Mouse (Mus musculus) embryonic facial prominence, embryonic 14.5 days (tissue): ENCODE measurements around the gene Arhgef16. TPM values are rescaled to one million over a fixed set of nuclear protein-coding genes. Genes with fewer than 3 reads are reported as not detected.

ENCODE experiments used
- ATAC-seq: fragments of 200-750 bp; cut with Nextera tagmentation; 2 replicates; pipeline ENCODE4 v1.8.0; 2017; ENCODE audit warnings: low read depth, moderate number of reproducible peaks, moderate TSS enrichment
- DNase-seq: peaks from one replicate; pipeline ENCODE4 v3.0.0-alpha.2; 2015; ENCODE audit warnings: low spot score
- H3K27ac ChIP-seq: fragments of 300-500 bp; sonication (generic); replicated peaks from 2 replicates; pipeline ENCODE4 v1.5.1; 2014; ENCODE audit warnings: low read depth, mild to moderate bottlenecking, low read length, moderate library complexity
- H3K27me3 ChIP-seq: fragments of 300-500 bp; sonication (generic); replicated peaks from 2 replicates; pipeline ENCODE4 v1.6.1; 2014; ENCODE audit warnings: low read length; ENCODE audit not compliant: control insufficient read depth, insufficient read depth
- H3K36me3 ChIP-seq: fragments of 300-500 bp; sonication (generic); 2 replicates; pipeline ENCODE4 v1.6.1; 2014; ENCODE audit warnings: low read length, mixed read lengths; ENCODE audit not compliant: control insufficient read depth, insufficient read depth
- H3K4me1 ChIP-seq: fragments of 300-500 bp; sonication (generic); 2 replicates; pipeline ENCODE4 v1.6.1; 2014; ENCODE audit warnings: antibody characterized with exemption, low read length; ENCODE audit not compliant: control insufficient read depth, insufficient read depth
- H3K4me2 ChIP-seq: fragments of 300-500 bp; sonication (generic); 2 replicates; pipeline ENCODE4 v1.6.1; 2014; ENCODE audit warnings: low read depth, mild to moderate bottlenecking, low read length, moderate library complexity, mixed read lengths
- H3K4me3 ChIP-seq: fragments of 300-500 bp; sonication (generic); 2 replicates; pipeline ENCODE4 v1.5.1; 2014; ENCODE audit warnings: low read depth, mild to moderate bottlenecking, low read length
- H3K9ac ChIP-seq: fragments of 300-500 bp; sonication (generic); 2 replicates; pipeline ENCODE4 v1.6.1; 2014; ENCODE audit warnings: low read depth, mild to moderate bottlenecking, low read length, moderate library complexity, mixed read lengths
- H3K9me3 ChIP-seq: fragments of 300-500 bp; sonication (generic); 2 replicates; pipeline ENCODE4 v1.6.1; 2016; ENCODE audit warnings: low read length; ENCODE audit not compliant: control insufficient read depth
- WGBS: fragments of 180-500 bp; shearing (Covaris S2); extraction: QIAGEN DNeasy Blood & Tissue Kit; methylation state at CpG from one replicate; pipeline ENCODE4 v1.1.7; 2014; 5-methylcytosine and 5-hydroxymethylcytosine counted together
- polyA plus RNA-seq: library from polyadenylated mRNA; unstranded; fragments of >200 nt; fragmentation: Nextera tagmentation; extraction: Ambion mirVana; gene quantifications from 2 replicates; pipeline ENCODE4 v1.2.1, GENCODE M21; 2014

Gene Arhgef16
- polyA plus RNA-seq, 1 experiment from 2014 or later: 5.5 TPM

DNA sequence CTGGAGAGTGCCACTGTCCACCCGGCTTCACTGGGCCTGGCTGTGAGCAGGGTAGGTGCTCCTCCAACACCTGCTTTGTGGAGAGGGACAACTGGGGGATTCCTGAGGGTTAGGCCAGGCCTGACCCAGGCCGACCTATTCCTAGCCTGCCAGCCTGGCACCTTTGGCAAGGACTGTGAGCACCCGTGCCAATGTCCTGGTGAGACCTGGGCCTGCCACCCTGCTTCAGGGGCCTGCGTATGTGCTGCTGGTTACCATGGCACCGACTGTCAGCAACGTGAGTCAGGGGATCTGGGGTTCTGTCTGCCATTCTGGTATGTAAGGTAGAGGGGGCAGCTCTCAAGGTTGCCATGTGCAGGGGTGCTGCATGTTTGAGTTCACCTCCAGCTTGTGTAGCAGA lies 34.0 kb downstream of the Arhgef16 start:
- ATAC-seq: no peak
- no peak overlapping the region for H3K4me2 ChIP-seq
- no peaks in the 10 kb centered on the region for H3K27me3 ChIP-seq
- no peak overlapping the region for H3K9ac ChIP-seq
- H3K4me1 ChIP-seq: no peaks in the 10 kb centered on the region
- DNase-seq: no peak
- no peak overlapping the region for H3K27ac ChIP-seq
- 90% methylated on average over 6 of the region's 6 CpGs for WGBS
- H3K36me3 ChIP-seq: peaks cover 69% of the 10 kb centered on the region
- no peaks in the 10 kb centered on the region for H3K9me3 ChIP-seq
- H3K4me3 ChIP-seq: no peak overlapping the region

- Histone ChIP-seq H3K4me1 (no peaks in the 10 kb centered on the region), H3K27me3 (no peaks in the 10 kb centered on the region), H3K4me2 (no peak overlapping the region), H3K9me3 (no peaks in the 10 kb centered on the region), H3K4me3 (no peak overlapping the region), H3K9ac (no peak overlapping the region), H3K36me3 (peaks cover 46% of the 10 kb centered on the region), H3K27ac (no peak overlapping the region)
- WGBS: 38% methylated on average over 4 of the region's 4 CpGs
- ATAC-seq (no peak), DNase-seq (no peak)
Observed at GRCm38 (mm10) chr4:154262071-154262470, 39.4 kb downstream of the Arhgef16 start.

DNA sequence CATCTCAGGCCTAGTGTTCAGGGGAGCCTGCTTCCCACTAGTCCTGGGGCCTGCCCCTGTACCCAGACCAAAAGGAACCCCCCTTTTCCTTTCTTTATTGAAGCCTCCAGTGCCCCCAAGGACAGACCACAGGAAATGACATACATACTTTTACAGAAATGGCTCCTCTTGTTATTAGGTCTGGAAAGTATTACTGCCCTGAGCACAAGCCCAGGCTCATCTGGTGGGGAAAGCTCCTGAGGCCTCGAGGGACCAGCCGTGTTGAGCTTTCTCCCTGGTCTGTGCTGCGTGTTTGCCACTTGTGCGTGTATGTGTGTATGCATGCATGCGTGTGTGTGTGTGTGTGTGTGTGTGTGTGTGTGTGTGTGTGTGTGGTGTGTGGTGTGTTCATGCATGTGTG lies 40.7 kb downstream of the Arhgef16 start:
- no peak overlapping the region for H3K9ac ChIP-seq
- 39% methylated on average over 5 of the region's 5 CpGs for WGBS

DNA sequence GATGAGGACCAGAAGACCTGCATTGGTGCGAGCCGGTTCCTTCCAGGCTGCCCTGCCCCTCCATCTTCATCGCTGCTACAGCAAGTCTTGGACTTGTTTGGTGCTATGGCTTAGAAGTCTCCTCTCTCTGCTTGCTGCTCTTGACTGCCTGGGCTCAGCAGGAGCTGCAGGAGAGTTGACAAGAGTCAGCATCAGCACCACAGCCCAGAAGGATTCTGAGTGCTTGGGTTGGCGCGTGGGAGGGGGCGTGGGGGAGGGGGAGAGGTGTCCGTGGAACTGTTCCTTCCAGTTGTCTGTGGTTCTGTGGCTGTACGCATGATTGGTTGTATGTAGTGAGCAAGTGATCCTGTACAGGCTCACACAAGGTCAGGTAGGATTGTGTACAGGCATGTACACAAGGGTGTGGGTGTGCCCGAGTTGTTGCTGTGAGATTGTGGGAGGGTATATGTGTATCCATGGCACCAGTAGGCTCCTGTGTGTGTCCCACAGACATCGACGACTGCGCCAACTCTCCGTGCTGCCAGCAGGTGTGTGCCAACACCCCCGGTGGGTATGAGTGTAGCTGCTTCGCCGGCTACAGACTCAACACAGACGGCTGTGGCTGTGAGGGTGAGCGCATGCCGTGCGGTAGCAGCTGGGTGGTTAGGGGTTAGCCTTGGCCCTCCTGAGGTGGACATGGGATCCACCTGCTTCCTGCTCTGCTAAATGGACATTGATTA lies 48.8 kb downstream of the Arhgef16 start:
- DNase-seq: no peak
- no peak overlapping the region for H3K4me3 ChIP-seq
- no peak overlapping the region for H3K27ac ChIP-seq
- ATAC-seq: no peak
- H3K9me3 ChIP-seq: no peaks in the 10 kb centered on the region
- peaks cover 38% of the 10 kb centered on the region for H3K36me3 ChIP-seq
- H3K27me3 ChIP-seq: no peaks in the 10 kb centered on the region
- no peak overlapping the region for H3K9ac ChIP-seq
- H3K4me1 ChIP-seq: peaks cover 12% of the 10 kb centered on the region
- no peak overlapping the region for H3K4me2 ChIP-seq
- WGBS: 87% methylated on average over 20 of the region's 20 CpGs

More for the DNA sequence above, 40.7 kb downstream of the Arhgef16 start:
- Histone ChIP-seq H3K27ac (peak overlapping the region; percentile 55; the same call in 1 of the 2 replicates), H3K4me1 (no peaks in the 10 kb centered on the region), H3K9me3 (no peaks in the 10 kb centered on the region), H3K36me3 (peaks cover 40% of the 10 kb centered on the region), H3K27me3 (no peaks in the 10 kb centered on the region), H3K4me2 (no peak overlapping the region), H3K4me3 (no peak overlapping the region)
- peak; percentile 62; the same call in 1 of the 2 replicates for ATAC-seq
- peak; percentile 60 for DNase-seq

DNA sequence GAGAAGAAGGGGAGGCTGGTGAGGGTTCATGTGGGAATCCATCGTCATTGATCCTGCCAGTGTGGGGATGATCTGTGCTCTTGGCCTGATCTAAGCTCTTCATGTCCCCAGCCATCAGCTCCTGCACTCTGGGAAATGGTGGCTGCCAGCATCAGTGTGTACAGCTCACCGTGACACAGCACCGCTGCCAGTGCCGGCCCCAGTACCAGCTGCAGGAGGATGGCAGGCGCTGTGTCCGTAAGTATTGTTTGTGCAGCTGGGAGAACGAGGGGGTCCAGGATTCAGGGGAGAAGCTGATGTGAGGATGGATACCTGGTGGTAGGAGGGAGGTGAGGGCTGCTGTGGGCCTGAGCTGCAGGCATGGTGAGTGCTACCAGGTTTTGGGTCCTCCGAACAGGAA lies 52.2 kb downstream of the Arhgef16 start:
- no peak overlapping the region for H3K9ac ChIP-seq
- no peak overlapping the region for H3K4me2 ChIP-seq
- H3K27me3 ChIP-seq: no peaks in the 10 kb centered on the region
- peaks cover 44% of the 10 kb centered on the region for H3K4me1 ChIP-seq
- no peak overlapping the region for H3K4me3 ChIP-seq
- WGBS: 62% methylated on average over 8 of the region's 8 CpGs
- ATAC-seq (no peak), DNase-seq (no peak)
- no peak overlapping the region; the same call in 1 of the 2 replicates for H3K27ac ChIP-seq
- peaks cover 24% of the 10 kb centered on the region; the same call in 1 of the 2 replicates for H3K36me3 ChIP-seq
- H3K9me3 ChIP-seq: no peaks in the 10 kb centered on the region

- WGBS: 40% methylated on average over 19 of the region's 21 CpGs
- H3K36me3 ChIP-seq: peaks cover 25% of the 10 kb centered on the region; the same call in 1 of the 2 replicates
- H3K9ac ChIP-seq: peak overlapping the region; percentile 42; the same call in 1 of the 2 replicates
- no peak overlapping the region for H3K4me3 ChIP-seq
- peak overlapping the region; percentile 83 for H3K27ac ChIP-seq
- peaks cover 44% of the 10 kb centered on the region for H3K4me1 ChIP-seq
- DNase-seq (peak; percentile 74), ATAC-seq (peak; percentile 38)
- H3K9me3 ChIP-seq: no peaks in the 10 kb centered on the region
- no peak overlapping the region for H3K4me2 ChIP-seq
- H3K27me3 ChIP-seq: no peaks in the 10 kb centered on the region
Observed at GRCm38 (mm10) chr4:154248092-154248805, 53.2 kb downstream of the Arhgef16 start.

- H3K9ac ChIP-seq: peak overlapping the region; percentile 42
- peak overlapping the region; percentile 83 for H3K27ac ChIP-seq
- 15% methylated on average over 21 of the region's 22 CpGs for WGBS
- peaks cover 44% of the 10 kb centered on the region for H3K4me1 ChIP-seq
- H3K4me3 ChIP-seq: no peak overlapping the region
- ATAC-seq (peak; percentile 16), DNase-seq (peak; percentile 73)
- H3K9me3 ChIP-seq: no peaks in the 10 kb centered on the region
- no peak overlapping the region; the same call in 1 of the 2 replicates for H3K4me2 ChIP-seq
- H3K27me3 ChIP-seq: no peaks in the 10 kb centered on the region
- H3K36me3 ChIP-seq: peaks cover 22% of the 10 kb centered on the region; the same call in 1 of the 2 replicates
Observed at GRCm38 (mm10) chr4:154247207-154248091, 54.0 kb downstream of the Arhgef16 start.
